Mouse (Mus musculus) cortical plate, adult 2 months (tissue): ENCODE data around the gene Tmem201. TPM values are rescaled to one million over a fixed set of nuclear protein-coding genes. Genes with fewer than 3 reads are reported as not detected.

Source experiments
- H3K27ac ChIP-seq: fragments of 200-500 bp; 2 replicates; pipeline ENCODE4 v1.5.1; 2012; ENCODE audit warnings: low read length, control low read depth, inconsistent platforms; ENCODE audit not compliant: insufficient read depth
- H3K4me1 ChIP-seq: fragments of 200-500 bp; 2 replicates; pipeline ENCODE4 v1.6.1; 2011; ENCODE audit warnings: low read length; ENCODE audit not compliant: control insufficient read depth, insufficient read depth
- H3K4me3 ChIP-seq: fragments of 200-500 bp; 2 replicates; pipeline ENCODE4 v1.5.1; 2011; ENCODE audit warnings: mild to moderate bottlenecking, low read length, control low read depth; ENCODE audit not compliant: insufficient read depth
- CTCF ChIP-seq: fragments of 200-500 bp; IDR thresholded peaks from 2 replicates; pipeline ENCODE4 v1.5.1; 2011; ENCODE audit warnings: mild to moderate bottlenecking, control low read depth, low read length; ENCODE audit not compliant: insufficient read depth; ENCODE audit errors: extremely low read depth
- POLR2A ChIP-seq: fragments of 200-500 bp; IDR thresholded peaks from 2 replicates; pipeline ENCODE4 v1.6.1; 2011; ENCODE audit warnings: mild to moderate bottlenecking, low read length, control low read depth; ENCODE audit not compliant: insufficient read depth; ENCODE audit errors: extremely low read depth
- polyA plus RNA-seq: library from polyadenylated mRNA; depleted of rRNA; stranded (reverse); fragments of >200 nt; gene quantifications from 2 replicates; pipeline ENCODE4 v1.2.3, GENCODE M21; 2012

Tmem201 gene
- polyA plus RNA-seq, 1 experiment: 75.0 TPM

DNA sequence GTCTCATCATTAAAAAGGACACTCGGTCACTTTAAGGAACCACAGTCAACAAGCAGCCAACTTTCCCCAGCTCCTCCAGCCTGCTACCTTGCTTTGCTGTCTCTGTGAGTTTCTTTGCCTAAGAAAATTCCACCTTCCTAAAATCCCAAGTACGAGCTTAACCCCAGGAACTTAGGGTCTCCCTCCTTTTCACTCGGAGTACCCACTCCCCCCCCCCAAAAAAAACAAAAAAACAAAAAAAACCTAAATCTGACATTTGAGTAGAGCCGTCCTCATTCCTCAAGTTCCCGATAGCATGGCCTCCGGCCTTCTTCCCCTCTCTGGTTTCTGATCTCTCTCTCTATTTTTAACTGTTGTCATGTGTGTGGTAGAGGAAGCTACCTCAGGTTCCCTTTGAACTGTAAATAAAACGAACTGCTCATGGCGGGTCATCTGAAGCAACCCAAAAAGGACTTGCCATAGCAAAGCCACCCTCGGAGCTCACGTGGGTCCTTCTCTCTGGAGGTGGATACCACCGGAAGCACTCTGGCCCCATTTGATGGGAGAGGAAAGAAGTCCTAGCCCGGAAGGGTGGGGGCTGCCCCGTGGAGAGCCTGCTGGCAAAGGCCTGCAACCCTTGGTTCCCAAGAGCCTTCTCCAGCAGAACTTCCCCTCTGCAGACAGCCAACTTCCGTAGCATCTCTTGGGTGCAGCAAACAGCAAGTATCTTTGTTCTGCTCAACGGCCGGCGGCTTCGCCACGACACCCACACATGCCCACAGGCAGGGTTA is 35.4 kb downstream of the Tmem201 start, which contains the start of gene Pik3cd:
Gene Pik3cd, minus strand, starts transcription at position 362 of the 770 bp plus-strand sequence.
- Histone ChIP-seq H3K27ac (peak within 1 kb of the TSS; percentile 63), H3K4me3 (no peak within 1 kb of the TSS), H3K4me1 (no peaks in the 10 kb centered on the region)
- TF ChIP-seq CTCF: no peak
- TF ChIP-seq POLR2A: no peak

DNA sequence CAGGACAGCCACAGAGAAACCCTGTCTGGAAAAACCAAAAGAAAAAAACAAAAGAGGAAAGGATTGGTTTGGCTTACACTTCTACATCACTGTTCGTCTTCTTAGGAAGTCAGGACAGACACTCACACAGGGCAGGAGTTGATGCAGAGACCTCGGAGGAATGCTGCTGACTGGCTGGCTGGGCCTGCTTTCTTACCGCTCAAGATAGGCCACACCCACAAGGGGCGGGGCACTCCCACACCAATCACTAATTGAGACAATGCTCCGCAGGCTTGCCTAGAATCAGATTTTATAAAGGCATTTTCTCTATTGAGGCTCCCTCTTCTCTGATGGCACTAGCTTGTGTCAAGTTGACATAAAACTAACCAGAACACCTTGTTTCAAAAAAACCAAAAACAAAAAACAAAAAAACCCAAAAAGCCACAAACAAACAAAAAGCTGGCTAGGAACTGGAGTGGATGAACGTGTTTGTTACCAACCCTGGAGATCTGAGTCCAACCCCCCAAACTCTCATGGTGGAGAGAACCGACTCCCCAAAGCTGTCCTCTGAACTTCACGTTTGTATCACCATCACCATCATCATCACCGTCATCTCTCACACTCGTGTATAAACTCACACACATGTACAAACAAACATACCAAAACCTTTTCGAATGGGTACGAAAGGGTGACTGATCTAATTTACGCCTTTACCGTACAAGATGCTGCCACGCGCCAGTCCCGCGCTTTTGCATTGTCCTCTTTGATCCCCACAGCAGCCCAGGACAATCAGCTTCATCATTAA is 36.2 kb downstream of the Tmem201 start:
- H3K4me1 ChIP-seq: no peaks in the 10 kb centered on the region
- peak overlapping the region; percentile 35; the same call in 1 of the 2 replicates for H3K27ac ChIP-seq
- no peak overlapping the region for H3K4me3 ChIP-seq
- peak; percentile 26; the same call in 1 of the 2 replicates for TF ChIP-seq POLR2A
- TF ChIP-seq CTCF: no peak

DNA sequence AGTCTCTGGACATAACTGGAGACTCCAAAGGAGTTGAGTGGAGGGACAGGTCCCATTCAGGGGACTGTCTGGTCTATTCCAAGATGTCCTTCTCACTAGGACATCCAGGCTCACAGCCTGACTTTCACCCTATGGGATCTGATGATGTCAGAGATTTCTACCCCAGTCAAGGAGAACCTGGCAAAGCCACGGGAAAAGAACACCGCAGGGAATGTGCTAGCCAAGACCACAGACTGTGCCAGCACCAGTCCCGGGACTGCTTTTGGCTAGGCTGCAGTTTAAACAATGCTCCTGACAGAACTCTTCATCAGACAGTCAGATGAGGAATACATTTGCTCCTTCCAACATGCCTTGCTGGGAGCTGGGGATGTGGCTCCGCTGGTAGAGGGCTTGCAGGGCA is 37.9 kb downstream of the Tmem201 start:
- H3K4me3 ChIP-seq: no peak overlapping the region
- no peak overlapping the region for H3K27ac ChIP-seq
- TF ChIP-seq CTCF: no peak
- no peak for TF ChIP-seq POLR2A
- H3K4me1 ChIP-seq: no peaks in the 10 kb centered on the region

DNA sequence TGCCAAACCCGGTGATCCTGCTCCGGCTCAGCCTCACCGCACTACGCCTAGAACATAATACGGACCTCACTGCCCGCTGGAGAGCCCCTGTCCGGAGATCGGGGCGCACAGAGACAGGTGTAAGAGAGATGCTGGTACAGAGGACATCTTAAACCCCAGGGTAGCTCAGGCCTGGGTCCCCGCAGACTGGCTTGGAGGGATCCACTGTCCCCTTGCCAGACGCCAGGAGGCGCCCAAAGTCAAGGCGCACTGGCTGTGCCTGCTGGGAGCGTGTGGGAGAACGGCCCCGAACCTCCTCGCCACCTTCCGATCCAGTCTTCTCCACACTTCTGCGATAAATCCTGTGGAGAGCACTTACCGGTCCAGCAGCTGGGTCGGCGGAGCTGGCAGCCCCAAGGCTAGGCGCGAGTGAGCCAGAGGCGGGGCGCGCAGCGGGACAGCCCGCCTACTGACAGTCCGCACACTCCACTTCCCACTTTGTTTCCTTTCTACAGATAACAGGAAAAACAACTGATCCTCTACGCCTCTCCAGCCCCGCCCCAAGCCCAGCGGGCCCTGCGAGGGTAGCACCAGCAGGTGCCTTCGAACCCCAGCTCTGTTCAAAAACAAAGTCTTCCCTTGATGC is 39.5 kb downstream of the Tmem201 start:
- peak; percentile 42 for TF ChIP-seq CTCF
- no peak for TF ChIP-seq POLR2A
- Histone ChIP-seq H3K4me3 (peak overlapping the region; percentile 4), H3K27ac (no peak overlapping the region), H3K4me1 (no peaks in the 10 kb centered on the region)

DNA sequence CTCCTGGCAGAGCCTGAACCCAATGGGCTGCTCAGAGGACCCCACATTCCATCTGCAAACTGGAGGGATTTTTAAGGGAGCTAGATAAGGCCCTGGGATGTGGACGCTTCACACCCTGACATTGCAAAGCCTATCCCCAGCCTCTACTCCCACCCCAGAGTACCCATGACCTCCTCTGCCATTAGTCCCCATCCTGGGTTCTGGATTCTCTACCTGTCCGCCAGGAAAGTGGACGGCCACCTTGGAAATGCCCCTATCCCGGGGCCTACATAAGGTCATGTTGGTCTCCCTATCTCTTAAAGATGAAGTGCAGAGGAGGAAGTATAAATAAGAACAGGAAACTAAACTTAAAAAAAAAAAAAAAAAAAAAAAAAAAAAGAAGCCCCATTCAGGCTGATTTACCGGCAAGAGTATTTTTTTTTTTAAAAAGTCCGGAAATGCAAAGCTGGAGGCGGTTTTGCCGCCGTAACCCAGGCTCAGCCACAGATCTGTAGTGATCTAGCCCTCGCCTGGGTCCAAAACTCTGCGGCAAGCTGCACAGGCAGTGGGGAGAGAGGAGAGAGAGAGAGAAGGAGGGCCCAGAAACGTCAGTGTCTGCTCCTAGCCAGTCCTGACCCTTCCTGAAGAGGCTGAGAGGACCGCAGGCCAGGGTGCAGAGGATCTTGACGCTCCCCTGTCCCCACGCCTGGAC is 40.2 kb downstream of the Tmem201 start:
- H3K27ac ChIP-seq: no peak overlapping the region
- H3K4me3 ChIP-seq: peak overlapping the region; percentile 4; the same call in 1 of the 2 replicates
- no peaks in the 10 kb centered on the region for H3K4me1 ChIP-seq
- no peak for TF ChIP-seq POLR2A
- no peak for TF ChIP-seq CTCF

DNA sequence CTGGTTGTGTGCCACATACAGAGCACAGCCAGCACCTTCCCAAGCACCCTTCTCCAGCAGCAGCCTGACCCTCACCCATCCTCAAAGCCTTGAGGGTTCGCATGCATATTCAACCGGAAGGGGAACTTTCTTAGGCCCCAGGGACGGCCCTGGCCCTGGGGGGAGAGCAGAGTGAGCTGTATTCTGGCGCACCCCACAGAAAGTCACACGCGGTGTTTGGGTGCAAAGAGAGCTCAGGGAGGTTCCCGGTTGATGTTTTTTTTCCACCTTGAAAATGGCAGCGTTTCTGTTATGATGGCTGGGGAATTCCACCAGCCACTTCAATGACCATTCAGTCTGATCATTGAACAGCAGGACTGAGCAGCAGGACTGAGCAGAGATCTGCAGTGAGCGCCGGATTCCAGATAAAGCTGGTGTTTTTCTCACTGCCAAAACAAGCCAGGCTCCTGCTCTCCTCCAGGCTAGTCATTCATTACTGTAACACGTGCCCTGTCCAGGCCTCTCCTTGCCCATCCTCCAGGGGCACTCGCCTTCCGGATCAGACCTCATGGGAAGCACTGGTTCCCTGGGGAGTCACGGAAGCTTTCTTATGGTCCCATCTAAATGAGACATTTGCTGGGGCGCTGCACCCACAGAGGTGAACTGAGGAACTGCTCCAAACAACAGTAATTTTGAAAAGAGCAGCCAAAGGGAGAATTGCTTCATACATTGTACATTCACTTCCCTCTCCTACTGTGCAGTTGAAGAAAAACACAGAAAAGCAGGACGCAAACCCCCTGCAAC is 41.5 kb downstream of the Tmem201 start:
- TF ChIP-seq CTCF (no peak), POLR2A (no peak)
- H3K4me3 ChIP-seq: no peak overlapping the region
- no peaks in the 10 kb centered on the region for H3K4me1 ChIP-seq
- no peak overlapping the region for H3K27ac ChIP-seq

DNA sequence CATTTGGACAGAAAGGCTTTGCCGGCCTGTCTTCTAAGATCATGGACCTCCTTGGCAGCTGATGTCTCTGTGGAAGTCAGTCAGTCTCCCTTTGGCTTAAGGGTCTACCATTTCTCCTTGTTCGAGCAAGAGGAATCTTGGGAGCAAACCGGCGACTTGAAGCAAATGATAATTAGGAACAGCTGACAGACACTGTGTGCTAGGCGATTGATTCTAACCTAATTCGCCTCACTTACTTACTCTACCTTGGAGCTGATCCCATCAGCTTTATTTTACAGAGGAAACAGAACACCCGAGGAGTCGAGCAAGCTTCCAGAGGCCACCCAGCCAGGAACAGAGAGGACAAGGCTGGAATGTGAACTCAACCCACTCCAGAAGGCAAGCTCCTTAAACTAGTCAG is 46.5 kb downstream of the Tmem201 start:
- Histone ChIP-seq H3K27ac (no peak overlapping the region), H3K4me1 (no peaks in the 10 kb centered on the region), H3K4me3 (no peak overlapping the region)
- no peak for TF ChIP-seq CTCF
- TF ChIP-seq POLR2A: no peak

DNA sequence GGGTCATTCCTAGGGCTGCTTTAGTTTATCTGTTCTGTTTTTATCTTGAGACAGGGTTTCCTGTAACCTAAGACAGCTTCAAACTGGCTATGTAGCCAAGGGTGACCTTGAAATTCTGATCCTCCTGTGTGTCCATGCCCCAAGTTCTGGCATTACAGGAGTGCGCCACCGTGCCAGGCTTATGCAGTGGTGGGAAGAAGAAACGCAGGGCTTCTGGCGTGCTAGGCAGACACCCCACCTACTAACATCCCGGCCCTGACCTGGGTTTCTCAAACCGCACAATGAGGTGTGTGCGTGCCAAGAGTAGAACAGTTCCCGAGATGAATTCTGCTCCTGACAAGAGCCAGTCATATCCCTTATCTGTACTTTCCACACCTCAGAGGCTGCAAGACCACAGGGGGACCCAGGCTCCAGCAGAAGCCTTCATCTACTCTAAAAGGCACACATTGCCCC is 47.0 kb downstream of the Tmem201 start:
- Histone ChIP-seq H3K27ac (no peak overlapping the region), H3K4me1 (no peaks in the 10 kb centered on the region), H3K4me3 (no peak overlapping the region)
- TF ChIP-seq CTCF (no peak), POLR2A (no peak)
